Mouse (Mus musculus) mouse embryonic stem cell (cell line): ENCODE data around the gene Ppp1ca.

Experiments used
- in situ Hi-C, 2 experiments: fragments of 300-500 bp; cut with MboI; formaldehyde crosslinking; loops; 1 replicate in 1 of 2; 3 replicates in 1 of 2; pipeline ENCODE4 v1.14.3; 2019 to 2020; ENCODE audit warnings: low sequenced_read_pairs in 2 of 2, low pct_unique_long_range_greater_than_20kb in 1 of 2, mixed read lengths in 1 of 2; ENCODE audit not compliant: unreplicated experiment in 1 of 2

Ppp1ca gene

DNA sequence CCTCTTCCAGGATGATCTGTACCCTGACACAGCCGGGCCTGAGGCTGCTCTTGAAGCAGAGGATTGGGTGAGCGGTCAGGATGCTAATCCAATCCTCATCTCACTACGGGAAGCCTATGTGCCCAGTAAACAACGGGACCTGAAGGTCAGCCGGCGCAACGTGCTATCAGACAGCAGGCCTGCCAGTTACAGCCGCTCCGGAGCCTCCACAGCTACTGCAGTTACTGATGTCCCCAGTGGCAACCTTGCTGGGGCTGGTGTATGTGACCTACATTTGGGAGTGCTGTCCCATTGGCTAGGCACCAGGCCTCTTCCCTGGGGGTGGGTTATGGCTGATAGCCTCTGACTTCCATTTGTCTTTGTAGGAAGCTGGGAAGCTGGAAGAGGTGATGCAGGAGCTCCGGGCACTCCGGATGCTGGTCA lies 38.6 kb upstream of the Ppp1ca start, which contains the start of gene Ptprcap:
Gene Ptprcap, plus strand, starts transcription at position 373 of the 423 bp plus-strand sequence.
- in situ Hi-C loops = no loop called here

DNA sequence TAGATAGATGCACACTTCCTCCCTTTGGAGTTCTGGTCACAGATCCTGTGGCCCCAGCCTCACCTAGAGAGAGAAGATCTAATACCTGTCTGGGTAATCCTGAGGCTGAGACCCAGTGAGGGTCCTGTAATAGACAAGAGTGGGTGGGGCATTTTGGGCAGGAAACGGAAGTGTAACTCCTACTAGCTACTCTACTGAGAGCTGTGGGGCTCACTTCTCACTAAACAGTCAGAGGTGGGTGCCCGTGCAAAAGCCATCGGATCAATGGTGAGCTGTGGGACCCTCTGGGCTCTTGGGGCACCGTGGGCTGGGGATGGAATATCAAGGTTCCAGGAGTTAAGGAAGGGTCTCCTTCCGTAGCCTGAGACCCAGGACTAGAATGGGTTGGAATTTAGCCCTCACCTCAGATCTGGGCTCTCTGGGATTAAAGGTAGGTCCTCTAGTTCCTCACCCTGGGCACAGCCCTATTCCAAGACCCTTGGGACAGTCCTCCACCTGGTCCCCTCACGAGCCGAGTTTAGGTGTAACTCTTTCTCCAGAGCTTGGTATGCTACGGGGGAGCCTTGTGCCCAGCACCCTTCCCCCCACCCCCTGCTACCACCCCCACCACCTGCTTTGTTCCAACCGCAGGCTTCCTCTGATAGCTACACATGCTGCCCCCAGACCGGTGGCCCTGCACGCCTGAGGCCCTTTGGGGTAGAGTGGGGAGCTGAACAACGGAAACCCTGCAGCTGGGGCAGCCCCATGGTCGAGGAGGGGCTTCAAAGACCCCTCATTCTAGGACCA lies 37.2 kb upstream of the Ppp1ca start:
- in situ Hi-C loops = no loop called here

DNA sequence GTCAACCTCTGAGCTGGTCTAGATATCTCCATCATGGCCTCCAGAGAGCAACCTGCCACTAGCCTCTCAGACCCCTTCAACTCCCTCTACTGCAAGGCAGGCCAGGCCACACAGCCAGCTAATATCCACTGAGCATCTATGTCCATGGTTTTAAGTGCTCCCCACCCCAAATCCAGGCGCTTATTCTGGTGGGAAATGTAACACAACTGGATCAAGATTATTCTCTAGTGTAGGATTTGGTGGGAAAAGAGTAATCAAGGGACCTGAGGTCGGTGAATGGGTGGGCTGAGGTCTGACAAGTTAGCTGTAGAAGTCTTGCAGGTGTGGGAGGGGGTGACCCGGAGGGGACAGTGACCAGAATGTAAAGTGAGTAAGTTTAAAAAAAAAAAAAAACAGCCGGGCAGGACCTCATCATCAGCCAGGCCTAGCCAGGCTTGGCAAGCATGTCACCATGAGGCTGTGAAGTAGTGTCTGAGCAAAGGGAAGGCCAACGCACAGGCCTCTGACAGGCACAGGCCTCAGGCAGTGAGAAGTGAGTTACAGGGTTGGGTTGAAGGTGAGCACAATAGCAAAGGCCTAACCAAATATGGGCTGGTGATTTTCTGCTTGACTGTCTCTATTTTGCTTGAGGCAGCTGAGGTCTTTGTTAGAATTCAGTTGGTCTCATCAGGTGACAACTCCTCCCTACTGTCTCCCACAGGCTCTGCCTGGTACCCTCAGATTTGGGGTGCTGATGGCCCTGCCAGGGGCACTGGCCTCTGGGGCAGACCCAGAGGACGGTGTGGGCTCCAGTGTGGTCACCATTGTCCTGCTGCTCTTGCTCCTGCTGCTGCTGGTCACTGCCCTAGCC lies 36.4 kb upstream of the Ppp1ca start:
- in situ Hi-C loops = no loop called here

DNA sequence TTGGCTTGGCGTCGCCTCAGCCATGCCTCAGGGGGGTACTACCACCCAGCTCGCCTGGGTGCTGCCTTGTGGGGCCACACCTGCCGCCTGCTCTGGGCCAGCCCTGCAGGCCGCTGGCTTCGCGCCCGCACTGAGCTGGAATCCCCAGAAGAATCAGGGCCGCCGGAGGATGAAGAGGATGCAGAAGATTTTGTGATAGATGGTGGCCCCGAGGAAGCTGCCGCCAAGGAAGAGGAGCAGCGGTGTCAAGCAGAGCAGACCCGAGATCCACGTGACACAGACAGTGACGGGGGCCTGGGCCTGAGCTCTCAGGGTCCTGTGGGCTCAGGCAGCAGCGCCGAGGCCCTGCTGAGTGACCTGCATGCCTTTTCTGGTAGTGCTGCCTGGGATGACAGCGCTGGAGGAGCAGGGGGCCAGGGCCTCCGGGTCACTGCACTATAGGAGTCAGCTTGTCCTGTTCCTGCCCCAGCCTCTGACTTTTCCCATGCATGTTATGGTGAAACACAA lies 35.7 kb upstream of the Ppp1ca start:
- in situ Hi-C loops = no loop called here

DNA sequence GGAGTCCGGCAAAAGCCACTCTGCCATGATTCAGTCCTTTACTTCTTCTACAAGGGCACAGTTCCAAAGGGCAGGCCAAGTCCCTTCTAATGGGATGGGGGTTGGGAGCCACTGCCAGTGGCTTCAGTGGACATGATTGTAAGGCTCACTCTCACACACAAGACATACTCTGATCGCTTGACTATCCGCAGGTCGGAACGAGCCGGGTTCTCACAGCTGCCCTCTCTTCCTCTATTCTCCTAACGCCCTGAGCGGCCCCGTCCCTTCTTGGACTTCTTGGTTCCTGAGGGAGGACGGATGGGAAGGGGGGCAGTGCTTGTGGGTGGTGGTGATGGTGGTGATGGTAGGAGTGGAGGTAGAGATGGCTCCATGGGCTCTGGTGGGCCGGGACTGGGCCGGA lies 35.1 kb upstream of the Ppp1ca start:
- in situ Hi-C loops = no loop called here

DNA sequence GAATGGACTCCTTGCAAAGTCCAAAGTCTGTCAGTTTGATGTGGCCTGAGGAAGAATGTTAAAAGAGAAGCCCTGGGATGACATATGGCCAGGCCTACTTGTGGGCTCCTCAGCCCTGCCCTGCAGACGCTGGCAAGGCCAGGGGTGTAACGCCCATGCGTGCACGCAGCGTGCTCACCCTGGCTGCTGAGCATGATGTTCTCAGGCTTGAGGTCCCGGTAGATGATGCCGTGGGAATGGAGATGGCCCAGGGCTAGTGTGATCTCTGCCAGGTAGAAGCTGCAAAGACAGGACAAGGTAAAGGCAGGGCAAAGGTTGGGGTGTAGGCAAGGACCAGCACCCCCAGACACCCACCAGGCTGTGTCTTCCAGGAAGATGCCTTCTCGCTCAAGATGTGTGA lies 32.8 kb upstream of the Ppp1ca start:
- in situ Hi-C loops = no loop called here

DNA sequence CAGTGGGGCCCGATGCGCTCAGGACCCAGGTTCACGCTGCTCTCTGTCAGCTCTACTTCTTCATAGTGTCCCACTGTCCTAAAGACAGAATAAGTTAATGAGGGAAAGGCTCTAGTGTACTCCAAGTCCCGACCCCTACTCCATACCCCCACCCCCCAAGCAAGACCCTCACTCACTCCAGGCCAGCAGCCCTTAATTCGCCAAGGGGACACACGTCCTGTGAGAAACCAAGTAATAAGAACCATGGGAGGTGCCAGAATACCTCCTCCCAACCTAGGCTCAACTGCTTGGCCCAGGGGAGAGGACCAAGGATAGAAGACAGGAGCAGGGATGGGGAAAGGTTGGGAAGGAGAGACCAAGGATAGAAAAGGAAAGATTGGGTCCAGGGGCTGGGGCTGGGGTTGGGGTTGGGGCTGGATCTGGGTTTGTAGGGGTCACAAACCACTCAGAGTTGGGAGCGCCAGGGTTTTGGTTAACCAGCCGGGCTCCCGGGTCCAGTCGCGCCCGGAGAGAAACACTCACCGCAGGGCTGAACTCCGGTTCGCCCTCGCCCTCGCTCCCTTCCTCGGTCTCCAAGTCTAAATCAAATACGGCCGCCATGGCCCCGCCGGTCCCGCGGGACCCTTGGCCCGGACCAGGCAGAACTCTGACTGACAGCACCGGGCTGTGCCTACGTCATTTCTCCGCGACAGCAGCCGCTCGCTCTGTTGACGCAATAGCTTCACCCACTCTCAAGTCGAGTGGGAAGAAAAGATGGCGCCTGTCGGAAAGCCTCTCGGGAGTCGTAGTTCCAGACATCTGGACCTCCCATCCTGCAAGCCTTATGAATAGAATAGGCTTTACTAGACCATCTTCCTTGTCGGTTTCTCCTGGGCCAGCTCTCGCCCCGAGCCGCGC lies 29.0 kb upstream of the Ppp1ca start, which contains the start of gene Rps6kb2:
Gene Rps6kb2, minus strand, starts transcription at position 709 of the 897 bp plus-strand sequence.
- in situ Hi-C loops = no loop called here

DNA sequence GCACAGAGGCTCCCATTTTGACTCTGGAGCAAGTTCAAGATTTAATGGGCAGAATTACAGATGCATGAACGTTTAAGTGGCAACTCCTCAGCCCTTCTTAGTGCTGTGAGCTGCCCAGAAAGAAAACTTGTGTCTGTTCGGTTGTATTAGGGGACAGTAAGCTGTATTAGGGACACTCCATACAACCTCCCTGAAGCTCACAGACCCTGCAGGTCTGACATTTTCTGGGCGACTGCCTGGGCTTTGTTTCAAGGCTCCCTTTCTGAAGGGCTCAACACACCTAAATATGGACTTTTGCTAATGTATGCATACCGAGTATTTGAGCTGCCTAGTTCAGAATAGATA lies 28.4 kb upstream of the Ppp1ca start:
- in situ Hi-C loops = no loop called here

DNA sequence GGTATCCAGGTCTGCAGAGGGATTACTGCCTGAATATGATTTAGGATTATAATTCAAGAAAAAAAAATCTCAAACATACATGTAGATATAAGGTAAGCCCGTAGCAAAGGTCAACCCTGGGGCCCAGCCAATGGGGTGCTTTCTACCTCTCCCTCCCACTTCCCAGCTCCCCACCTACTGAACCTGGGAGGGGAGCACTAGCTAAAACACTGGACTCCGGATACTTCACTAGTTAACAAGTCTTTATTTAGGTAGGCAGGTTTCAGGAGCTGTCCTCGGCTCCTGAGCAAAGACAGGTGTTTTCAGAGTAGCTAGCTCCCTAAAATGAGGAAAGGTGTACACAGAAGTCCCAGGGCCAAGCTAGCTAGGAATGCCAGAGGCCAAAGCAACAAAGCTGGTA lies 27.8 kb upstream of the Ppp1ca start:
- in situ Hi-C loops = no loop called here

DNA sequence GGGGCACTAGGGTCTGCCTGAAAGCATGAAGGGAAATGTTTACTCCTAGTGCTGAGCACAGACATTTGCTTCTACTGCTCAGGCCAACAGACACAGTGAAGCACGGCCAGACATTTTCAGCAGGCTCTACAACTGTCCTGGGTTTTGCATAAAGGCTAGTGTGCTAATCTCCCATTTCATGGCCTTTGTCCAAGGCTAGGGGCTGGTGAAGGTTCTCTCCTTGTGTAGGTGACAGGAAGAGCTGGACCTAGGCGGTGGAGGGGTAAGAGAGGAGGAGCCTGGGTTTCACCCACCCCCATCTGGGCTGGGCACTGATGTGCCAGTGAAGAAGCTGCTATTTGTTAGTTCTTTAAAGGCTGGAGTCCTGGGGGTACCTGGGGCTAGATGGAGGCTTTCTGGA lies 27.1 kb upstream of the Ppp1ca start:
- in situ Hi-C loops = no loop called here

DNA sequence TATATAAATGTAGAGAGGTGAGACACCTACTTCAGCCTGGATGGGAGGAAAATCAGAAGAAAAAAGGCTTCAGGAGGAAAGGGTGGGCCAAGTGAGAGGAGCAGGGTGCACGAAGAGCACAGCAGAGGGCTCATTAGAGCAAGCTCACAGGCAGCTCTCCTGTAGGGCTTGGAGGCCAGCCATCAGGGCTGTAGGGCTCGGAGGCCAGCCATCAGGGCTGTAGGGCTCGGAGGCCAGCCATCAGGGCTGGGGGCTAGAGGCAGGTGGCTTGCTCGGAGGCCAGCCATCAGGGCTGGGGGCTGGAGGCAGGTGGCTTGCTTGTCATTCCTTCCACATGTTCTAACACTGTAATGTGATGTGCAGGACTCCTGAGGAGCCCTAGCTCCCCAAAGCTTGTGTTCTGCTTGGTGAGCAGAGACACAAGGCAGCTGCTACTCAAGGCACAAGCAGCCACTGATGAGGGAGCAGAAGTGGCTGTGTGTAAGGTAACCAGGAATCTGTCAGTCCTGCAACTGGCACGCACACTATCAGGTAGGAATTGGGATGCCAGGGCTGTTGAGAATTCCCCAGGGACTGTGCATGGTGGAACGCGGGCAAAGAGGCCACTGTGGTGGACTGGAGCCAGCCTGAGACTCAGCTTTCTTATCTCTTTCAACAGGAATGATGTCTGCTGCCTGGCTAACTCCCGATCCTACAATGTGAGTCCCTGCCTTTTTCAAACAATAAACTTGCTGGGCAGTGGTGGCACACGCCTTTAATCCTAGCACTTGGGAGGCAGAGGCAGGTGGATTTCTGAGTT lies 25.0 kb upstream of the Ppp1ca start:
- in situ Hi-C loops = no loop called here

DNA sequence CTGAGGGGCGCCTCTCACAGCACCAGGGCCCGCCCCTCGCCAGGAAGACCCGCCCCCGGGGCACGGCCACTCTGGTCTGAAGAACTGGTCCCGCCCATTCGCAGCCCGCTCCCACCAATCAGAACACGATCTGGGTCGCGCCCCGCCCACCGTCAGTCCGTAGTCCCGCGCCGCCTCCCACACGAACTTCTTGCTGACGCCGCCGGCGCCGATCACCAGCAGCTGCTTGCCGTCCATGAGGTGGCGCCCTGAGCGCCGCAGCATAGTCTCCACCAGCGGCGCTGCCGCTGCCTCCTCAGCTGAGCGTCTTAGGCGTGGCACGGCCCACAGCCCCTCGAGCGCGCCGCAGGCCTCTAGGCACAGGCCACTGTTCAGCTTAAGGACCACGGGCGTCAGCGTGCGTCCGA lies 22.5 kb upstream of the Ppp1ca start:
- in situ Hi-C loops = no loop called here

DNA sequence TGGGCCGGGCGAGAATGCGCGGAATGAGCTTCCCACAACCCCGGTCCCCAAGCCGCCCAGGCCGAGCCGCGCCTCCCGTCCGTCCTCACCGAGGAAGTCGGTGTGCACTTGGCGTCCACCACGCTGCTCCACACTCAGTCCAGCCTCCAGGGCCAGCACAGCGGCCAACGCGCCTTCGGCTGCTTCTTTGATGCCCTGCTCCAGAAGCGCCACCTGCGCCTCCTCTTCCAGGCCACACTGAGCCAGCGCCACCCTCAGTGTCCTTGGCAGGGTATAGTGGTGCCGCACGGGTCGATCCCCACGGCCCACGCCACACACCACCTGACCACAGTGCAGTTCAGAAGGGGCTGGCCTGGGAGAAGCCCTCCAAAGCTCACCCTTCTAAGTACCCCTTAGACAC lies 22.1 kb upstream of the Ppp1ca start:
- in situ Hi-C loops = no loop called here

DNA sequence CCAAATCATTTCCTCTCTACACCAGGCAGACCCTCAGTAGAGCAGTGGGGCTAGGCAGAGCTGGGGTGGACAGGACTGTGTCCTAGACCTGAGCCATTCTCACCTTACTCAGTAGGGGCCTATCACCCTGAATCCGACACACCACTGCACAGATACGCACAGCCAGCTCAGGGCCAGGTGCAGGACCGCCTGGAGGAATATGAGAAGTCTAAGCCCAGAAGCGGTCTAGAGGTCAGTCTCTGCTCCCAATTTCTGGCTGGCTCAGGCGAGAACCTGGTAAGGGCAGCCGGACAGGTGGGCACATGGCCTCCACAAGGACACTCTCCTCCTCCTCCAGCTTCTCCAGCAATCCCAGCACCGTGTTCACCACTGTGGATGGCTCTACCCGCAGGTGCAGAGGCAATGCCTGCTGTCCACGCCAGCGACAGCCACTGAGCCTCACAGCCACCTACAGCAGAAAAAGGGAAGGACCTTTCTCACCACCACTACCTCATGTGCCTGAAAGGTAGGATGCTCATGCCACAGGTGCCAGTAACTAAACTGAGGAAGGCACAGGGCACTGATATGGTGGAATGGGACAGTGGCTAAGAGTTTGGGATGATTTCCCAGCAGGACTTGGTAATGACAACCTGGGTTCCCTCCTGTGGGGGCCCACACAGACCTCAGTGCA lies 21.0 kb upstream of the Ppp1ca start:
- in situ Hi-C loops = no loop called here

DNA sequence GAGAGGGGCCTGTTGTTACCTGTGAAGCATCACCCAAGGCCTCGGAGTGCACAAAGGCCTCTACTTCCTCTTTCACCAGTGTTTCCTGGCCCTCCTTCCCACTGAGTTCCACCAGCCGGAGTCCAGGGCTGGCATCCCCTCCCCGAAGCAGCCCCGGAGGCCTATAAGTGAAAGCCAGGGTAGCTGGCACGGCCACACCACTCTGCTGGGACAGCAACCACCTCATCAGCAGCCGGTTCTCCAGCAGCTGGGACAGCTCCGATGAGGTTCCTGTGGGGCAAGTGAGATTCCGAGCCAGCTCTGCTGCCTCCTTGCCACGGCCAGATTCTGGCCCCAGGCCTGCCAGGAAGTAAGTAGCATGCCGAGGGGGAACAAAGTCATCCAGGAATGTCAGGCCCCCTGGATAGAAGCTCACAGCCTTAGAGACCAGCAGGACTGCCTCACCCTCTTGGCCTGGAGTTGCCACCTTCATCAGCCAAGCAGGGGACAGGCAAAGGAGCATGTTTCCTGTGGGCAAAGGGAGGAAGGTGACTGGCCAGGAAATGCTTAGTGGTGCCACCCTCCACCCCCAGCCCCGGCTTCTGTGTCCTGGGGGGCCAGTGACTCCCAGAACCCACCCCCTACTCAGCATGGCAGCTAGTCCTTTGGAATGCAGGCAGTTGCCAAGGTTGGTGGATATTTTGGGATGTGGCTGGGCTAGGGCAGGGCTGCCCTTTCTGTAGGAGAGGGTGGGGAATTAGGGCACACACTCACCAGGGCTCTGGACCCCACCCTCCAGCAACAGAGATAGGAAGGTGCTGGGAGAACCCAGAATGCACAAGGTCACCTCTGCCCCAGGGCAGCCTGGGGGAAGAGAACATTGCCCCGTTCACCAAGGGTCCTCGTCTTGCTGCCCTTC lies 20.2 kb upstream of the Ppp1ca start:
- in situ Hi-C loops = no loop called here

DNA sequence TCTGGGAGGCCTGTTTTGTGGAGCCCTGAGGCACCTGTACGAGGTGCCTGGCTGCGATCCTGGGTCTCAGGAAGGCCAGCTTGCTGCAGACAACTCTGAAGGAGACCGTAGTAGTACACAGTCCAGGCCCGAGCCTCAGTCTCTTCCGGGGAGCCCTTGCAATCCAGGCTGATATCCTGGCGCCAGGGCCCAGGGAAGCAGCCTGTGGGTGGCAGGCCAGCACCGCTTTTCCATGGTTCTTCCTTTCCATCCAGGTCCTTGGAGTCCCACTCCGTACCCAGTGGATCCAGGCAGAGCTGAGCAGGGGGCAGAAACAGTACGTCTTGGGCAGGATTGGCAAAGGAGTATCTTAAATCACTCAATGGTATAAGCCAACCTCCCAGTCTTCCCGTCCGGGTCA lies 18.9 kb upstream of the Ppp1ca start:
- in situ Hi-C loops = no loop called here
